Mouse (Mus musculus): ENCODE results near the gene Klhl6. TPM values are rescaled to one million over a fixed set of nuclear protein-coding genes. Genes with fewer than 3 reads are reported as not detected.
"Not testable (repeated sequence)": the region's sequence is repeated elsewhere in the genome, so short reads cannot be mapped to it uniquely, and the experiment has no call there.

The Klhl6 gene
- total RNA-seq, 1 experiment, result 1.6 TPM

DNA sequence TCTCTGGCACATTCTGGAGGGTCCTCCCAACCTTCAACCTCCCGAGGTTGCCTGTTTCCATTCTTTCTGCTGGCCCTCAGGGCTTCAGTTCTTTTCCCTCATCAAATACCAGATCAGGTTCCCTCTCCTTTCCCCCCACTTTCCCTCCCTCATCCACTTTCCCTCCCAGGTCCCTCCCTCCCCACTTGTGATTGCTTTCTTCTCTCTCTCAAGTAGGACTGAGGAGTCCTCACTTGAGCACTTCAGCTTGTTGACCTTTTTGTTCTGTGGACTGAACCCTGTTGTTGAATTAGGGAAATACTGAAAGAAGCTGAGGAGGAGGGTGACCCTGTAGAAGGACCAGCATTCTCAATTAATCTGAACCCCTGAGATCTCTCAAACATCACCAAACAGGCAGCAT is 23.2 kb upstream of the Klhl6 start:
- TF ChIP-seq HCFC1 (IDR thresholded peaks at IDR 0.05; ENCODE audit: borderline replicate concordance, insufficient read depth, low read length), result no peak
- H3K27ac ChIP-seq (ENCODE audit: insufficient read depth, low read depth, low read length, poor library complexity, severe bottlenecking), result no peak overlapping the region
- in situ Hi-C loops (cut with MboI; ENCODE audit: low sequenced_read_pairs in 2 of 2, unreplicated experiment in 2 of 2), result no loop called here
- H3K36me3 ChIP-seq (ENCODE audit: control insufficient read depth, insufficient read depth, low read length, poor library complexity, severe bottlenecking), result no peaks in the 10 kb centered on the region
- no peak overlapping the region for H3K4me3 ChIP-seq (ENCODE audit: insufficient read depth in 1 of 2, low read depth in 1 of 2, low read length in 2 of 2, poor library complexity in 1 of 2, severe bottlenecking in 1 of 2)
- no peak overlapping the region for H3K9ac ChIP-seq (ENCODE audit: insufficient read depth, low read depth, low read length, poor library complexity, severe bottlenecking)
- DNase-seq (ENCODE audit: low read depth, low spot score), result no peak
- H3K9me3 ChIP-seq (ENCODE audit: control insufficient read depth, insufficient read depth, low read depth, low read length), result no peaks in the 10 kb centered on the region
- H3K4me1 ChIP-seq (ENCODE audit: control insufficient read depth in 2 of 2, insufficient read depth in 2 of 2, low read length in 2 of 2, poor library complexity in 1 of 2), result no peaks in the 10 kb centered on the region

DNA sequence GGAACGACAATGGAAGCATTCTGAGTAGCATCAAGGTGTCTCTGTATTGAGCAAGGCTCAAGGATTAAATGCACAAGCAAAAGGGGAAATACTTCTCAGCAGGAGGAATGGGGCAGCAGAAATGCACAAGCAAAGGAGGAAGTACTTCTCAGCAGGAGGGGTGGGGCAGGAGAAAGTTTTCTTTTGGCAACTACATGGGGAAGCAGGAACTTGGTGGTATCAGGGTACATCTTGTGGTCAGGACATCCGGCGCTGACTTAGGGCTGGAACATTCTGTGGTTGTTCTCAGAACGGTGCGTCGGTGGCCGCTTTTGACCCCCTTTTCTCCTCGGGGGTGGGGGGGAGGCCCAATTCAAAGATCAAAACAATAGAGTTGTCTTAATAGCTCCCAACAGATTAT is 17.4 kb upstream of the Klhl6 start:
- H3K9ac ChIP-seq (ENCODE audit: insufficient read depth, low read depth, low read length, poor library complexity, severe bottlenecking); H3K9me3 ChIP-seq (ENCODE audit: control insufficient read depth, insufficient read depth, low read depth, low read length); H3K4me3 ChIP-seq (ENCODE audit: insufficient read depth in 1 of 2, low read depth in 1 of 2, low read length in 2 of 2, poor library complexity in 1 of 2, severe bottlenecking in 1 of 2); in situ Hi-C loops (cut with MboI; ENCODE audit: low sequenced_read_pairs in 2 of 2, unreplicated experiment in 2 of 2); H3K36me3 ChIP-seq (ENCODE audit: control insufficient read depth, insufficient read depth, low read length, poor library complexity, severe bottlenecking); H3K4me1 ChIP-seq (ENCODE audit: control insufficient read depth in 2 of 2, insufficient read depth in 2 of 2, low read length in 2 of 2, poor library complexity in 1 of 2); H3K27ac ChIP-seq (ENCODE audit: insufficient read depth, low read depth, low read length, poor library complexity, severe bottlenecking); DNase-seq (ENCODE audit: low read depth, low spot score): not testable (repeated sequence)

DNA sequence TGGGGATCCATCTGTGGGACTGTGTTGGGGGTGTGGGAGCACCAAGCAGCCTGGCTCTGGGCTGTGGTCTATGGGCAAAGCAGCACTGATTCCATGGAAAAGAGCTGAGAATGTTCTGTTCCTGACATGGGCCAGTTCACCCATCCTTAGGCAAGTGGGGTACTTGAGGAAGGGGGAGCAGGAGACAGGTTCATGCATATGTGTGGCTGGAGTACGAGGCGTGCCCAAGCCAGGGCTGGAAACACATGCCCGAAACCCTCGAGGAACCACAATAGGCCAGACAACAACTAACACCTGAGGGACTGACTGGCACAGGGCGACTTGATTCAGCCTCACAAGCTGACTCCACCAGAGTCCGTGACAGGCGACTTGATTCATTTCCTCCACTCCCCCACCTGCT is 14.8 kb upstream of the Klhl6 start:
- no peak for TF ChIP-seq ZNF384 (IDR thresholded peaks at IDR 0.05; ENCODE audit: low read depth, low read length)
- TF ChIP-seq MAFK (IDR thresholded peaks at IDR 0.05; ENCODE audit: insufficient read depth, low read depth, low read length), result no peak
- no peak for TF ChIP-seq ZC3H11A (IDR thresholded peaks at IDR 0.05; ENCODE audit: borderline replicate concordance, low read depth, low read length)
- no peak for TF ChIP-seq HCFC1 (IDR thresholded peaks at IDR 0.05; ENCODE audit: borderline replicate concordance, insufficient read depth, low read length)
- no peak for TF ChIP-seq CHD2 (IDR thresholded peaks at IDR 0.05; ENCODE audit: low read depth, low read length)
- H3K36me3 ChIP-seq (ENCODE audit: control insufficient read depth, insufficient read depth, low read length, poor library complexity, severe bottlenecking), result no peaks in the 10 kb centered on the region
- no peak overlapping the region for H3K27ac ChIP-seq (ENCODE audit: insufficient read depth, low read depth, low read length, poor library complexity, severe bottlenecking)
- no peak overlapping the region for H3K4me3 ChIP-seq (ENCODE audit: insufficient read depth in 1 of 2, low read depth in 1 of 2, low read length in 2 of 2, poor library complexity in 1 of 2, severe bottlenecking in 1 of 2)
- H3K9ac ChIP-seq (ENCODE audit: insufficient read depth, low read depth, low read length, poor library complexity, severe bottlenecking), result no peak overlapping the region
- peaks cover 0 to 7% of the 10 kb centered on the region in 2 experiments; a peak in 1 of 4 replicates for H3K4me1 ChIP-seq (ENCODE audit: control insufficient read depth in 2 of 2, insufficient read depth in 2 of 2, low read length in 2 of 2, poor library complexity in 1 of 2)
- in situ Hi-C loops (cut with MboI; ENCODE audit: low sequenced_read_pairs in 2 of 2, unreplicated experiment in 2 of 2), result no loop called here
- DNase-seq (ENCODE audit: low read depth, low spot score), result no peak
- H3K9me3 ChIP-seq (ENCODE audit: control insufficient read depth, insufficient read depth, low read depth, low read length), result no peaks in the 10 kb centered on the region

DNA sequence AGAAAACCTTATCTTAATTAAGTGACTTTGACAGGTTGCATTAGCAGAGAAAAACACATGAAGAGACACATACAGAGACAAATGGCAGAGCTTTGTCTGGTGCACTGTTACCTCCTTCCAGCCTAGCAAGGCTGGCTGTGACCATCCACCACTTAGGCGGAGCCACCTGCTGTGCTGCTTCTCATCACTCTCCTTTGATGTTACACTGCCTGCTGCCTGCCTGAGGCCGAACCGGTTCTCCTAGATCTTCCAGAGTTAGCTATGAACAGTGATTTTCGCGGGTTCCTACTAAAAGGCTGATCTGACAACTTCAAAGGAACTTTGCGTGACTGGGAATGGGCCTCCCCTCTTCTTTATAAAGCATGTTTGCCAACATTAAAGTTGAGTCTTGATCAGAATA is 14.1 kb upstream of the Klhl6 start:
- DNase-seq (ENCODE audit: low read depth, low spot score), result peak; percentile 15
- in situ Hi-C loops (cut with MboI; ENCODE audit: low sequenced_read_pairs in 2 of 2, unreplicated experiment in 2 of 2); H3K9me3 ChIP-seq (ENCODE audit: control insufficient read depth, insufficient read depth, low read depth, low read length); H3K4me3 ChIP-seq (ENCODE audit: insufficient read depth in 1 of 2, low read depth in 1 of 2, low read length in 2 of 2, poor library complexity in 1 of 2, severe bottlenecking in 1 of 2); H3K36me3 ChIP-seq (ENCODE audit: control insufficient read depth, insufficient read depth, low read length, poor library complexity, severe bottlenecking); H3K27ac ChIP-seq (ENCODE audit: insufficient read depth, low read depth, low read length, poor library complexity, severe bottlenecking); H3K4me1 ChIP-seq (ENCODE audit: control insufficient read depth in 2 of 2, insufficient read depth in 2 of 2, low read length in 2 of 2, poor library complexity in 1 of 2); H3K9ac ChIP-seq (ENCODE audit: insufficient read depth, low read depth, low read length, poor library complexity, severe bottlenecking): not testable (repeated sequence)

DNA sequence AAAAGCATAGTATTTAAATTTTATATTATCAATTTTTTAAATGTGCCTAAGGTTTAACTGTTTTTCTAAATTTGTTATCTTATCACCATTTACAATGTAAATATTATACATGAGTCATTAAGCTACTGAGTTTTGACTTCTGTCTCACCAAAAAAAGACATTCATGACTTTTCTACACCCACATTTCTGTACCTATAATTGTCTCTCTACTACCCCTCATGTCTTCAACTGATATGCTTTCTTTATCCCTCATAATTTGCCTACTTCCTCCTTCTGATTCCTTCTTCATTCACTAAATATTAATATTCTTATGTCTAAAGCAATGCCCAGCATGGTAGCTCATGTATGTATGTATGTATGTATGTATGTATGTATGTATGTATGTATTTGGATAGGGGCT is 13.0 kb upstream of the Klhl6 start:
- TF ChIP-seq HCFC1 (IDR thresholded peaks at IDR 0.05; ENCODE audit: borderline replicate concordance, insufficient read depth, low read length), result no peak
- TF ChIP-seq MAFK (IDR thresholded peaks at IDR 0.05; ENCODE audit: insufficient read depth, low read depth, low read length), result no peak
- TF ChIP-seq CHD2 (IDR thresholded peaks at IDR 0.05; ENCODE audit: low read depth, low read length), result no peak
- no peak for TF ChIP-seq ZNF384 (IDR thresholded peaks at IDR 0.05; ENCODE audit: low read depth, low read length)
- no peak for TF ChIP-seq ZC3H11A (IDR thresholded peaks at IDR 0.05; ENCODE audit: borderline replicate concordance, low read depth, low read length)
- Histone ChIP-seq H3K4me3 (ENCODE audit: insufficient read depth in 1 of 2, low read depth in 1 of 2, low read length in 2 of 2, poor library complexity in 1 of 2, severe bottlenecking in 1 of 2) (no peak overlapping the region), H3K9ac (ENCODE audit: insufficient read depth, low read depth, low read length, poor library complexity, severe bottlenecking) (no peak overlapping the region), H3K4me1 (ENCODE audit: control insufficient read depth in 2 of 2, insufficient read depth in 2 of 2, low read length in 2 of 2, poor library complexity in 1 of 2) (peaks cover 0 to 7% of the 10 kb centered on the region in 2 experiments; a peak in 1 of 4 replicates), H3K9me3 (ENCODE audit: control insufficient read depth, insufficient read depth, low read depth, low read length) (no peaks in the 10 kb centered on the region), H3K27ac (ENCODE audit: insufficient read depth, low read depth, low read length, poor library complexity, severe bottlenecking) (no peak overlapping the region), H3K36me3 (ENCODE audit: control insufficient read depth, insufficient read depth, low read length, poor library complexity, severe bottlenecking) (no peaks in the 10 kb centered on the region)
- DNase-seq (ENCODE audit: low read depth, low spot score), result no peak
- in situ Hi-C loops (cut with MboI; ENCODE audit: low sequenced_read_pairs in 2 of 2, unreplicated experiment in 2 of 2), result no loop called here
